Mouse (Mus musculus) stomach, postnatal 0 days (tissue): ENCODE measurements around the gene Ankrd24.
"Not testable (repeated sequence)": the region's sequence is repeated elsewhere in the genome, so short reads cannot be mapped to it uniquely, and the experiment has no call there.

Source experiments
- CTCF ChIP-seq: IDR thresholded peaks from 2 replicates; pipeline ENCODE4 v1.5.1; 2016; ENCODE audit warnings: antibody characterized with exemption, low read depth, mild to moderate bottlenecking, moderate library complexity
- EP300 ChIP-seq: optimal IDR thresholded peaks from 2 replicates; pipeline ENCODE3; 2016; ENCODE audit warnings: antibody characterized with exemption

DNA sequence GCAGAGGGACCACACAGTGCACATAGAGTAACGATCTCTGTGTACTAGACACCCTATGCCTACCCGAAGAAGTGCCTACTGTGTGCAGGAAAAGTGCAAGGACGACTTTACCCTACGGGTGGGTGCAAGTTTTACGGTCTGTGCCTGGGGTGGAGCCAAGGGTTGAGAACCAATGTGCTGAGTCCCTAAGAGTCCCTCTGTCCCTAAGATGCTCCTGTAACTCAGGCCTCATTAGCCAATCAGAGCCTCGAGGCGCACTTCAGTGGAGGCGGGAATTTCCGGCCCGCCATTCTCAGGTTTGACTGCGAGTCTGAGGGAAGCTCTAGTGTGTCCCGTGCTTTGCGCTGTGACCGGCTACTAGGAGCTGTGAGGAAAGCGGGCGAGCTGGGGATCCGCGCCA, 58.8 kb downstream of the Ankrd24 start:
- TF ChIP-seq CTCF, EP300: not testable (repeated sequence)
